Mouse (Mus musculus) kidney, postnatal 25 days (tissue): ENCODE results near the gene Cap2.

Experiments
- DNase-seq, 2 experiments: peaks; one replicate each; pipeline ENCODE4 v3.0.0; 2021; ENCODE audit warnings: mixed read lengths in 2 of 2

The Cap2 gene

DNA sequence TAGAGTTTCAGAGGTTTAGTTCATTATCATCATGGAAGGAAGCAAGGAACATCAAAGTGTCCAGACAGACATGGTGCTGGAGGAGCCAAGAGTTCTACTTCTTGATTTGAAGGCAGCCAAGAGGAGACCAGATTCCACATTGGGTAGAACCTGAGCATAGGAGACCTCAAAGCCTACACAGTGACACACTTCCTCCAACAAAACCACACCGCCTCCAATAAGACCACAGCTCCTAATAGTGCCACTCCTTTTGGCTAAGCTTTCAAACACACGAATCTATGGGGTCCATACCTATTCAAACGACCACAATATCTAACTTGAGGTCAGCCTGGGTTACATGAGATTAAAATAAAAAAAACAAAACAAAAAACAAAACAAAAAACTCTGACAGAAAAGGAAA is 25.0 kb downstream of the Cap2 start:
- DNase-seq = no peak

DNA sequence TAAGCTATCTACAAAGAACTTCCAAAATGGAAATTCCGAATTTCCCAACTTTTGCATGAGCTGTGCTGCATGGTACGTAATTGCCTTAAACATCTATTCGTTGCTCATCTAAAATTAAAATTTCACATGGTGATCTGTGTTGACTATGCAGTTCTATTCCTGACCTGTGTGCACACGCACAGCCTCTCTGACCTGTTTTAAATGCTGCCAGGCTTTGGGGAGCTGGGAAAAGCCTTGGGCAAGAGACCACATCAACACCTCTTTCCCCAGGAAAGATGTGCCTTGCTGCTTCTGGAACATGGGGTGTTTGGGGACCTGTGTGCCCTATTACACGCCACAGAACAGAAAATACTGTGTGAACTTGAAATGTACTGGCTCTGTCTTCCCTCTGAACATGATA is 25.7 kb downstream of the Cap2 start:
- no peak for DNase-seq

DNA sequence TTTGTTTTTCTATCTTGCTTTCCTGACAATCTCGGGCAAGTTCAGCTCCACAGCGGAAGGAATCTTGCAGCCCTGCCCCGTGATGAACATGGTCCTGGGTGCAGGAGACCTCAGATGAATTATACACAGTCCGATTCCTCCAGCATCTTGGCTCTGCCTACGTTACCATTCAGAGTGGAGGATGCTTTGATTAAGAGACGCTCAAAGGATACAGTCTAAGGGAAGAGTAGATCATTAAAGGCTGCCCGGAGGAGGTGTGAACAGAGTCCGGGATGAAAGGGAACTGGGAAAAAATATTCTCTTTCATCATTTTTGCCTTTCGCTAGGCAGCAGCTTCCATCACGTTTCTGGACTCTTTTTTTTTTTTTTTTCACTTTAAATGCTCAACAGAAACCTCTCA is 27.4 kb downstream of the Cap2 start:
- no peak for DNase-seq

DNA sequence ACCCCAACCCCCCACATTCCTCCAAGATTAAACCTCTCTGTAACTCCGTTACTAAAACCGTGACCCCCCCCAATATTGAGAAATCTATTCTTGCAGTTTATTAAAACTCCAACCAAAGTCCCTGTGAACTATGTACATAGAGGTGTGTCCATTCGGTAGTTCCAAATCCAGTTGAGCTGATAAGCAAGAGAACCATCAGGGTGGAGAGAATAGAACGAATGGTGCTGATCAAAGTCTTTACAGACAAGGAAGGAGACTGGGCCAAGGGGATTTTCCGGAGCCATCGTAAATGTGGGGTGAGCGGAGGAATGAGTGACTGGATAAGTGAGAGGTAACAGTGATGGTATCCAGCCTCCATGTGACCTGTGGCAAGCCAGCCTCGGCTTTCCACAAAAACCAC is 28.9 kb downstream of the Cap2 start:
- no peak for DNase-seq

DNA sequence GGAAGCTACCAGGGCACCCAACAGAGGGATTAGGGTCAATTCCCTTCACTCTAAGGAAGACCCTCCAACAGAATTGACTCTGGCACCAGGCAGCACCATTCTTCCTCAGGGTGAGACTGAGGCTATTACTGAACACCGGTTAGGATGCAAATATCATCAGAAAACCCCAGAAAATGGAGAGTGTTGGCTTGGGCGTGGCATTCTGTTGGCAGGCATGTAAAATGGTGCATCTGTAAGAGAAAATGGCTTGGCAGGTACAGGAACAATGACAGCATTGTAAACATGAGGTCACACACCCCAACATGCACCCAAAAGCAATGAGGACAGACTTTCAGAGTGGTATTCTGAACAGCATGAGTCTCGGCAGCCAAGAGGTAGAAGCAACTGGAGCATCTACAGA is 30.0 kb downstream of the Cap2 start:
- no peak for DNase-seq

DNA sequence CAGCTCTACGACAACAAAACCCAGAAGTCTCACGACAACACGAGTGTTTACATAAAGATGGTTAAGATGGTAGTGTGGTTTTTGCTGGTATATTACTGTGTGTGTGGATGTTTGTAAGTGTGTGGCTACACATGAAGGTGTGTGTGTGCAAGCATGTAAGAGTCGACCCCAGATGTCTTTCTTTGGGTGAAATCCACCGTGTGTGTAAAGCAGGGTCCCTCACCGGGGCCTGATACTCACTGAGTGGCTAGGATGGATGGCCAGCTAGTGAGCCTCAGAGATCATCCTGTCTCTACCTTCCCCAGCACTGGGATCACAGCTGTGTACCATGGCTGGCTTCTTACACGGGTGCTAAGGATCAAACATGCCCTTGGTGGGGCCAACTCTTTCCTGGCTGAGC is 30.6 kb downstream of the Cap2 start:
- no peak for DNase-seq

DNA sequence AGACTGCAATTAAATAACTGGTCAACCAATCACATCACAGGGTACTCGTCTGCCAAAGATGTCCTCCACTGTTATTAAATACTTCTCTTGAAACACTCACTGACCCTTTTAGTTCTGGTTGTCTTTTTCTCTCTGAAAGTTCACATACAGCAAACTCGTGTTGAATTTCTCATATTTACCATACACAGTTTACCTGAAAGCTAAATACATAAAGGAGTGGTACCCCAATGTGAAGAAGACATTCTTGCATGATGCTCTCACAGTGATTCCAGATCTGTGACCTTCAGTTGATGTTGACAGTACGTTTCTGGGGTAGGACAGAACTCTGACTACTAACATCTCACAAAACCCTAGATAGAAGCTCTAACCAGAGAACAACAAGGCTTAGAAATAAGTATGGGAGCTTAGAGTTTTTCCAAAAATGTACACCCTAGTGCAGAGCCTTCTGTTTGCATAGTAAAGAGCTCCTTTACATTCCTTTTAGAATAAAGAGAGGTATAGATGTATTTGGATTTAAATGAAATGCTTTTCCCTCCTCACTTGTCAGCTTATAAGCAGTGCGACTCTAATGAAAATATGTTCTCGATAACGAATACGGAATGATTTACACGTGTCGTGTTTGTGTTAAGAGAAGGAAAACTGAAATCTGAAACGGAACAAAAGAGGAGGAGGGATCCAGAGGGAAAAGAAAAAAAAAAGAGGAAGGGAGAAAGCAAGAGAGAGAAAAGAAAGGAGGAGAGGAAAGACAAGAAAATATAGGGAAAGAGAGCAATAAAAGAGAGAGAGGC is 31.9 kb downstream of the Cap2 start:
- DNase-seq = no peak

DNA sequence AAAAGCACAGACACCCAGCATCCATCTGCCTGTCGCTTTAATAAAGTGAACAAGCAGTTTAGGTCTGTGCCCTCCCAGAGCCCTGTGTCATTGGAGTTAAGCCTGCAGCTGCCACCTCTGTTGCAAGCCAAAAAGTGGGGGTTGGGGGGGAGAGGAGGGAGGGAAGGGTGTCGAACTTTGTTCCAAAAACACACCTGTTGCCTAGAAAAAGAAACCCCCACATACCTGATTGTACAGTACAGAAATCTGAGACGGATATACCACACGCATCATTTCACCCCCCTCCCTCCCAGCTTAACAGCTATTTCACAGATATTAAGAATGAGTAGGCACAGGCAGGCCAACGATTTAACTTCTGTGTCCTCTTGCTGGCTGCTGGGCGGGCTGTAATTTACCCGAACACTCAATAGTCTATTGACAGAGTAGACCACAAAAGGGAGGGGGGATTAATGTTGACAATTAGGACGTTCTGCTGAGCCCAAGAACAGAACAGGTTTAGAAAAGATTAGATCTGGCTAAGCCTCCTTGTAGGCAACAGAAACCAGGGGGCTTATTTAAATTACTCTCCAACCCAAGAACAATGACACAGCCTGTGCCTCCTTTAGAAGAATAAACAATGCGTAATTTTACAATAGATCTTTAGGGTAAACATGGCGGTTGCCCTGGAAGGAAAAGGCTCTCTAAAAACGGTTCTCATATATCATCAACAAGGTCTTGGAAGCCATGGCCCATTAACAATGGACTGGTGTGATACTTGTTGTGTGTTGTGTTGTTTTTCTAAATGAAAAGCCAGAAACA is 32.7 kb downstream of the Cap2 start:
- no peak for DNase-seq

DNA sequence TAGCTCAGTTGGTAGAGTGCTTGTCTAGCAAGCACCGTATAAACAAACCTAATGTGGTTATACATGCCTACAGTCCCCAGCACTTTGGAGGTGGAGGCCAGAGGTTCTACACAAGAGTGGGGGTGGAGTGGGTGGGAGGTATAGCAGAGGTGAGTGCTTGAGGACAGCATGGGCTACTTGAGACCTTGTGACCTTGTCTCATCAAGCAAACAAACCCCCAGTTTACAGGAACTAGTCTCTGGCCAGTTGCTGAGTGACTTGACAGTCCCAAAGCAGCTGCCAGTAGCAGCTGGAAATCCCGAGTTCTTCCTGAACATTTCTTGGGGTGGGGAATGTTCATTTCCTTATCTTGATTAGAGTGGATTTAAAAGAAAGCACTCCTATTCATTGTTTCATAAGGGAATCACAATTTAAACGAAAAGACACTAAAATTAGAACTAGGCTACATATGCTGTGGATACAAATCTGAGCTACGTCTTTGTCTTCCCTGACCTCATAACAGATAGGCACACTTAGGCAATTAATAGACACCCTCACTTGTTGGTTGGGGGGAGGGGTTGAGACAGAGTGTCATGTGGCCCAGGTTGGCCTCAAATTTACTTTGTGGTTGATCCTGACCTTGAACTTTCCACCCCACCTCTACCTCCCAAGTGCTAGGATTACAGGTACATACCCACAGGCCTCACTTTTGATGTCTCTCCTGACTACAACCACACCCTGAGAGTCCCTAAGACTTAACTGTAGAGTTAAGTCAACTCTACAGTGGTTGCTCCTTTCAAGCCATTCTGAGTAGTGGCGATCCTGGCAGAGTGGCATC is 33.5 kb downstream of the Cap2 start:
- DNase-seq = no peak

DNA sequence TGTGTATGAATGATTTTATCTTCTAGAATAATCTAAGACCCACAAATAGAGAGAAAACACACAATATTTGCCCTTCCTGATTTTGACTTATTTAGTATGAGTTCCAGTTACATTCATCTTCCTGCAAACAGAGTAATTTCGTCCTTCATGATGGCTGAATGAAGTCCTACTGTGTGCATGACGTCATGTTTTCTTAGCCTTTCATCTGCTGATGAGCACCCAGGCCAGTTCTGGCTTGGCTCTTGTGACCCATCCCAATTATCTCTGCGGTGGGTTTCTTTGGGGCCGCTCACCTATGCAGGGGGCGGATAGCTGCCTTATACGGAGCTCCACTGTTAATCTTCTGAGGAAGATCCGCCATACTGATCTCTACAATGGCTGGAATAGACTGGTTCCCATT is 37.6 kb downstream of the Cap2 start:
- DNase-seq = no peak

DNA sequence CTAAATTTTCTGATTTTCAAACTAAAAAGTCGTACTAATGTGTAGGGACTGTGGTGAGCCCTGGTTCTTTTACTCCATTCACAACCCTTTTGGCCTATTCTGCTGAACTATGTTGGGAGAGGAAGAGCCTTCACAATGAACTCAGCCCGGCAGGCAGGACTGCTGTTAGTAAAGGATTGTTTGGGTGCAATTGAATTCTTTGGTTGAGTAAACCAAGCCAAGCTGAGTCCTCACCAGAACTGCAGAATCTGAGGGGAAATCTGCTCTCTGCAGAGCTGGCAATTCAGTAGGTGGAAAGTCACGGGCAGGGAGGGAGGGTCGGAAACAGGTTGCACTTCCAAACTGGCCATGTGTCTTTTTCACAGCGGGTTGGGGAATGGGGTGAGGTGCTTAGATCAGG is 39.3 kb downstream of the Cap2 start:
- DNase-seq = no peak

DNA sequence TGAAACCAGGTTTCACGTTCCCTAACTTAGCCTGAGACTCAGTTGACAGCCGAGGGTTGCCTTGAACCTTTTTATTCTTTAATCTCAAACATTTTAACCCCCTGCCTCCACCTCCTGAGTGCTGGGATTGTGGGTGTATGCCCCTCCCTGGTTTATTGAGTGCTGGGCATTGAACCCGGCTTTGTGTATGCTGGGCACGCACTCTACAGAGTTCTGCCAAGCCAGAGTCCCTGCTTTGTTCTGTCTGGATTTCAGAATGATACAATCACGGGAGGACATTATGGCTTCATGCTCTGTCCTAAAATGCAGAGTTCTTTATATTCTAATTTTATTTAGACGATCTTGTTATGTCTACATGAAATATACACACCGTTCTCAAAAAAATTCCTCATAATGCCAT is 41.1 kb downstream of the Cap2 start:
- no peak for DNase-seq

DNA sequence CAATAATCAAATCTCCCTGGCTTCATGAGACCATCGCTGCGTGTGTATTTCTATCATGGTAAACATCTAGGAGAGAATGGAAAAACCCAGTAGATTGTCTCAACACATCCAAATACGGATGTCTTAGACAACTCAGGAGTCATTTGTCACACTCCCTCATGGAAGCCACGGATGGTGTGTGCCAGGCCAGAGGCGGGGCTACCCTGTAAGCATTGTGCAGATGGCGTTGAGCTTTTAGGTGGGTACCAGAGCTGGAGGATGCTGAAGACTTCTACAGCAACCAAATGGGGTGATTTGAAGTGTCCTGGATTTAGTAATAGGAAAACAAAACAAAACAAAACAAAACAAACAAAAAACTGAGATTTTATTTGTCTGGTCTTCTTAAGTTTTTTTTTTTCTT is 43.0 kb downstream of the Cap2 start:
- DNase-seq = no peak

DNA sequence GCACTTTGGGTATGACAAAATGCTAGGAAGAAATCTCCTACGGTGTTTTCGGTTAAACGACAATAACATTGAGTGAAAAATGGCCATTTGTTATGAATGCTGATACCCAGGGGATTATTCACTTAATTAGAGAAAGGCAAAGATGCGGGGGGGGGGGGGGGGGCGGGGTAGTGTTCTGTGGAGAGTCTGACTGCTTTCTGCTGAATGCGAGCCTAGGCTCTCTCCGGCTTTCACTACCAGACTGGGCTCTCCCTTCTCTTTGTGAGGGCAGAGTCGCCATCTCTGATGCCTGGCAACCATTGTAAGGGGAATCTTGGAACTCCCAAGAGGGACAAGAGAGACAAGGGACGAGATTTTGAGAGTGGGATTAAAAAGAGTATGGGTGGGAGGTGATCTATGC is 43.4 kb downstream of the Cap2 start:
- no peak for DNase-seq

DNA sequence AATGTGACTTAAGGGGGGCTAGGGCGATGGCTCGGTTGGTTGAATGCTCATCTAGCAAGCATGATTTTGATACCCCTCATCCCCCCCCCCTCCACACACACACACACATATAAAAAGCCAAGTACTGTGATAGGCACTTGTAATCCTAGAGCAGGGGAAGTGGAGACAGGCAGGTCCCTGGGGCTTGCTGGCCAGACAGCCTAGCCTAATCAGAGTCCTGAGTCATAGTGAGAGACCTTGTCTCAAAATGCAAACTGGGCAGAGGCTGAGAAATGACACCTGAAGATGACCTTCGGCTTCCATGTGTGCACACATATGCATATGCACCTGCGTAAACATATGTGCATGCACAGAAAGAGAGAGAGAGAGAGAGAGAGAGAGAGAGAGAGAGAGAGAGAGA is 45.2 kb downstream of the Cap2 start:
- no peak for DNase-seq

DNA sequence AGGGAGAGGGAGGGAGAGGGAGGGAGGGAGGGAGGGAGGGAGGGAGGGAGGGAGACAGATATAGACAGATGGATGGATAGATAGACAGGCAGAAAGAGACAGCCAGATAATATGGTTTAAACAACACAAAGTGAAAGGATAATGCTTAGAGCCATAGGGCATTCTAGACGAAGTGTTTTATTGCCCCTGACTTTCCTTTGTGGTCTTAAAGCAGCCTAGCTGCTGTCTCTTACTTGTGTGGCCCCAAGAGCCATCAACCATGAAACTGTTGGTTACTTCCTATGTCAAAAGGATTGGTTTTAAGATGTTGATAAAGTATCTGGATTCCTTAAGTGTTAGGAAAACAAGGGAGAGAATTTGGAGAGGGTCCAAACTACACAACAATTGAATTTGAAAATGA is 45.6 kb downstream of the Cap2 start:
- DNase-seq = no peak

DNA sequence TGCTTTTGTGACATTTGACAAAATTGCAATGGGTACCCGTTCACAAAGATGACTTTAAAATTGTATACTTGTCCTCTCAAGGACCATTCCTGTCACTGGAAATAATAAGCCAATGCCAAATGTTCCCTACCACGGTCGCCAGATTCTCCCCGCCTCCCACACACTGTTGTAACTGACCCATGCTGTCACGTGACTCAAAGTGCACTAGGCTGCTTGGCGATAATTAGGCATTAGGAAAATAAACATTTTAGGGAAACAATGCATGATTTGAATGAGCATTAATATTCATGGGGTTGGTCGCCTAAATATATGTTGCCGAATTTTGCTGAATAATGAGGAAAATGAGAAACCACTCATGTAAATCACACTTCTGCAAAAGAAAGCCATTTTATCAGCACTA is 46.5 kb downstream of the Cap2 start:
- peak in 1 of 2 experiments; percentile 3 for DNase-seq

DNA sequence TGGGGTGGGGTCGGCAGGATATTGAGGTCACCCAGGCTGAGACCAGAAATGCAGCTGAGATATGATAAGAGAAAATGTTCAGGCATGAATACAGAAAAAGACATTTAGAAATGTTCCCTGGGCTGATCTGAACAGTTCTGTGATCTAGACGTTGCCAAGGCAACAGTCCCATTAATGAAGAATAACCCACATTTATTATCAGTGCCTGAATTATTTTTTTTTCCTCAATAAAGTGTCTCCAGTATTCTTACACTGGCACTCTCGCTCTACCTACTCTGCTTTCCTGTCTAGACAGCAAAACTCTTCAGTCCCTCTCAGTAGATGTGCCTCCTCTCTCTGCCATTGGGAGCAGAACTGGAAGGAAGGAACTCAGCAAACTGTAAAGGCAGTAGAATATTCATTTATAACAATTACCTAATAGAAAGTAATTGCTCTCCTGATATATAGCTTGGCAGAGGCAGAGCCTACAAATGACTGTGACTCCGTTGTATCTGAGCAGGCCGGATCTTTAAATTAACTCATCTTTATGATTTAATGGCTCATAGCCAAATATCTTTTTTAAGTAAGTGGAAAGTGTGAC is 47.0 kb downstream of the Cap2 start:
- no peak for DNase-seq

DNA sequence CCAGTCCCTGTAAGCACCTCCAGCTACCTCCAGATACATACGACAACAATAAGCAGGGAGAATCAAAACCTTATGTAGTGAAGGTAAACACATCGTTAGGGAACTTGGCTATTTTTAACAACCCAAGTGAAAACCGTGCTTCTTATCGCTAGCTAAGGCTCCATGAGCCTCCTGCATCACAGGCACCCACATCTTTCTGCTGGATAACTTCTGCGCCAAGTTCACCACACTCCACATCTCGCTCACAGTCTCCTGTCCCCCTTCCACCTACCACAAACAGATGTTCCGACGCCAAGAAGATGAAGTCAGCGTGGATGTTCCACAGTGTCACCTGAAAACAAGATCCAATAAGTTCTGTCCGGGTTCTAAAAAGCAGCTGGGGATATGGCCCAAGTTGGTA is 49.0 kb downstream of the Cap2 start:
- DNase-seq = no peak

DNA sequence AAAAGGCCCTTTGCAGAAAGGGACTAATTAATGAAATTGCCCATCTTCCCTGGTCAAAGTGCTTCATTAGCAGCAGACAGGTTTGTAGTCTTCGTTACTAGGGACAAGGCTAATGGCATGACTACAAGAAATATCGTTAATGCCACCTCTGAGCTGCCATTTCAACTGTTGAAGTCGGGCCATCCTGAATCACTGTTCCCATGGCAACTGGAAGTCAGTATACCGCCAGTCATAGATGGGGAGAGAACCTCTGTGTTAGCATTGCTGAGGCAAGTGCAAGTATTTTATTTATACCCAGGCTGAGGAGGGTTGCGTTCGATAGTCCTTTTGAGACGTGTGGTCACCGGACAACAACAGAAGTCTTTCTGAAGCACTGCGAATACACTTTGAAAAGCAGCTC is 53.1 kb downstream of the Cap2 start:
- no peak for DNase-seq

DNA sequence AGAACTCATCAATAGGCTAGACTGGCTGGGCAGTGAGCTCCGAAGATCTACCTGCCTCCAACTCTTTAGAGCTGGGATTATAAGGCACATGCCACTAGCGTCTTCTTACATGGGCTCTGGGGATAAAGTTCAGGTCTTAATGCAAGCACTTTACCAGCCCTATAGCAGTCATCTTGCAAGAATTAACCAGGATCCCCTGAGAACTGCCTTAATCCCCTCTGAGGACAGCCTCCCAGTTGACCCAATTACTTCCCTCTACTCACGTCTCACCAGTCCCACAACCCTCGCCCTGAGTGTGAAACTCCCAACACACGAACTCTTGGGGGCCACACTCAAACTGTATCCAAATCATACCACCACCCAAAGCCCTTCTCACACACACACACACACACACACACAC is 64.3 kb downstream of the Cap2 start:
- no peak for DNase-seq

DNA sequence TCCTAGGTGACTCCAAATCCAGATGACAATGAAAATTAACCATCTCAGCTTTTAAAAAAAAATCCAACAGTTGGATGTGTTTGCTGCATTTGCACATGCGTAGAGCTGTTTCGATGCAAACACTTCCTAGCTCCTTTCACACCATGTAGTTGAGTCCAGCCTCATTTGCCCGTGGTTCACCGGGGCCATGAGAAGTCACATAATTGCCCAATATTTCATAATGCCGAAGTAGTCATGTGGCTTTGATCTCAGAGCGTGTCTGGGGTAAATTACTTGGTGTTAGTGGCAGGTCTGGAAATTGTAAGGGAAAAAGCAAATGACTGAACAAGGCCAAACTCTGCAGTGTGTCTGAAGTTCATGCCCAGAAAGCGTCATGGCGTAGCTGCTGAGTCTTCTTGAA is 67.8 kb downstream of the Cap2 start:
- DNase-seq = no peak

DNA sequence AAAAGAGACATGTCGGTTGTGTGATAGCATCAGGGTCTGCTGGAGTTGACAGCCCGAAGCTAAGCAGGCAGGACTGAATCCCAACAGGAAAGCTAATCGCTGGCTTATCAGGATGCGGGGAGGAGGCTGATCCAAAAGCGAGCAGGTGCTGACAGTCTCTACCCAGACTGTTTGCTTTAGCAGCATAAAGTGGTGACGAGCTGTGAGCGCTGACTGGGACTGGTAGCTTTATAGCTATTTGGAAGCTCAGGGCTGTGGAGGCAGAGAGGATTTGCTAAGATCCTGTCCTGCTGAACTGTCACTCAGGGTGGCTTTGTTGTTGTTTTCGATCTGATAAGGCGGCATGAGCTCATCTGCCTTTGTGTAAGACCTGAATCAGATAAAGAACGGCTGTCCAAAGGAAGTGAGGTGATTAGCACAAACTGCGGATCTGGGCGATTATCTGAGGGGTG is 69.5 kb downstream of the Cap2 start:
- DNase-seq = no peak
